Mouse (Mus musculus): ENCODE data around the gene Kcna2. TPM values are rescaled to one million over a fixed set of nuclear protein-coding genes. Genes with fewer than 3 reads are reported as not detected.

The Kcna2 gene
- polyA plus RNA-seq, 1 experiment from 2014 or later = 0.08 TPM

DNA sequence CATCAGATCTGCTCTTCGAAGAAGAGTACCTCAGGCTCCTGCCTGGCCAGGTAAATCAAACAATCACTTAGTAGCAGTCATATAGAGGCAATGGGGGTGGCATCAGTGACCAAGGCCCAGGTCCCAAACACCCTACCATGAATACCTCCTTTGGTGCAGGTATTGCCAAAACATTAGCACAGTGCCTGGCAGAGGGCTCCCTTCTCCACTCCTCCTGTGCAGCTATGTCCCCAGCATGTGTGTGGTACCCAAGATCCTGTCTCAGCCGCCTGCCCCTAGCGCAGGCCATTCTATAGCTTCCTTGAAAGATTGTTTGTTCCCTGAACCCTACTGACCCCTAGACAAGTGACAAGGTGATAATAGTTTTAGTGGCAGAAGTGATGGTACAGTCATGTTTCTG, 2.5 kb downstream of the Kcna2 start:
- Histone ChIP-seq H3K36me3 (no peaks in the 10 kb centered on the region), H3K27me3 (peaks cover 60% of the 10 kb centered on the region), H3K4me2 (no peak overlapping the region), H3K9me3 (replicated peaks) (no peaks in the 10 kb centered on the region), H3K27ac (no peak overlapping the region), H3K9ac (no peak overlapping the region), H3K4me1 (peaks cover 22% of the 10 kb centered on the region), H3K4me3 (replicated peaks) (no peak overlapping the region)
- WGBS = 77% methylated on average over 3 of the region's 3 CpGs
- no peak for ATAC-seq (replicated peaks; ENCODE audit: low FRiP score)

DNA sequence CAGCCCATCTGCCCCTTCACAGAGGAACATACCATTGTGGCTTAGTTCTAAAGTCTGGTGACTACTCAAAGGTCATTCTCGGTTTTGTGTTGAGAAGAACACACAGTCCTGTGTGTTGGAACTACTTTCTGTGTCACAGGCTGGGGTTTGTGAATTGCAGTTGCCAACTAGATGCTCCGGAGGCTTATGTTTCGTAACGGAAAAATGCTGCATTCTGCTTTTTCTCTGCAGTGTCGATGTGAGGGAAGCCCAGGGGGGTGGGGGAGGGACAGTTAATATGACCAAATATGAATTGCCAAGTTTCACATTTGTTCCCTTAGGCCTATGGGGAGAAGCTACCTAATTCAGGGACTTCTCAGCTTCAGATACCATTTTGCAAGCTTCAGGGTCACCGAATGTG, 5.0 kb downstream of the Kcna2 start:
- Histone ChIP-seq H3K9ac (no peak overlapping the region), H3K4me2 (no peak overlapping the region), H3K27me3 (peaks cover 35% of the 10 kb centered on the region), H3K4me1 (peaks cover 17% of the 10 kb centered on the region), H3K36me3 (no peaks in the 10 kb centered on the region), H3K27ac (no peak overlapping the region), H3K9me3 (replicated peaks) (no peaks in the 10 kb centered on the region), H3K4me3 (replicated peaks) (no peak overlapping the region)
- no peak for ATAC-seq (replicated peaks; ENCODE audit: low FRiP score)
- WGBS = 89% methylated on average over 6 of the region's 6 CpGs

DNA sequence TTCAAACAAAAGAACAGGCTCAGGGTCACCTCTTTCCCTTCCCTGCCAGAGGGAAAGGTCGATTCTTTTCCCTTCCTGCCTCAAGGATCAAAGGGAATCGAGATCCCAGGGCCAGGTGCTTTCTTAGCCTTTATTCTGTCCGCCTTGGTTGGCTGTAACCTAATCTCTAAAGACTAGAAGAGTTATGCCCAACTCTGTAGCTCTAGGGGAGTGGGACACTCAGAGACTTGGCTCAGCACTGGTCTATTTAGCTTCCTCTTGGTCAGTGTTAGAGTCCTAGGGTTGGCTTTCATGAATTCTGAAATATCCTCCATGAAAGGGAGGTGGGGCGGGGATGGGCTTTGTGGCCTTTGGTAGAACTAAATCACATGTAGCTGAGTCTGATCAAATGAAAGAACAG, 11.6 kb downstream of the Kcna2 start:
- H3K36me3 ChIP-seq = no peaks in the 10 kb centered on the region
- H3K27ac ChIP-seq = 0 out of 2 replicates have a peak overlapping the region, but pooled peaks have one; percentile 30
- no peak overlapping the region for H3K9ac ChIP-seq
- no peak overlapping the region for H3K4me2 ChIP-seq
- no peaks in the 10 kb centered on the region for H3K9me3 ChIP-seq (replicated peaks)
- peak; percentile 61; the same call in 1 of the 2 replicates for ATAC-seq (replicated peaks; ENCODE audit: low FRiP score)
- WGBS = 34% methylated on average over 4 of the region's 4 CpGs
- H3K27me3 ChIP-seq = no peaks in the 10 kb centered on the region
- peaks cover 23% of the 10 kb centered on the region for H3K4me1 ChIP-seq
- no peak overlapping the region for H3K4me3 ChIP-seq (replicated peaks)

DNA sequence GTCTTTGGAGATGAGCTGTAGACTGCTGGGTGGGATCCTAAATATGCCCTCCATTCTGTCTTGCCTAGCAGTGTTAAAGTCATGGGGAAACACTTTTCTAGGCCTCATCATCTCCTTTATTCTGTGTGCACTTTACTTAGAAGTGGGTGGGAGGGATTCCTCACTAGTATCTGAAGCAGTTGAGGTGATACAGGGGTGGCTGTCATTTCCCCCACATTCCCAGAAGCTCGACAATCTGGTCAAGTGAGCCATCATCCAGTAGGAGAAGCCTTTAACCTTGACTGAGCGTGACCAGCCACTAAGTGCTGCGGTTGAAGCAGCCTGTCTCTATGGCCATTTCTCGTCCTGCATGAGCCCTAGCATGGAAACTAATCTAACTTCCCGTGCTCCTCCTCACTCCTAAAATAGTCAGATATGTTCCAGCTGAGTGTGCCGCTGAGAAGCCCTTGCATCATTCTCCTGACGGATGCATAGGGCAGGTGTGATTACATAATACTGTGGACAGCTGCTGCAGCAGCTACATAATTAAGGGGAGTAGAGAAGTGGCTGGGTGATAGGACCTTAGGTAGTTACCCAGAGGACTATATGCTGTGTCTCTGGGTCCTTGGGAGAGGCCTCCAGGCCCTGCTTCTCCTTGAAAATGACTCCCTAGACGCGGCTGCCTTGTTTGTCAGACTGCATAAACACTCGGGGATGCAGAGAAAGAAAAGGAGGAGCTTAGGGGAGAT, 12.2 kb downstream of the Kcna2 start:
- Histone ChIP-seq H3K9me3 (replicated peaks) (no peaks in the 10 kb centered on the region), H3K27ac (0 out of 2 replicates have a peak overlapping the region, but pooled peaks have one; percentile 30), H3K9ac (no peak overlapping the region), H3K4me3 (replicated peaks) (no peak overlapping the region), H3K27me3 (no peaks in the 10 kb centered on the region), H3K4me2 (no peak overlapping the region), H3K36me3 (no peaks in the 10 kb centered on the region), H3K4me1 (peaks cover 23% of the 10 kb centered on the region)
- 0 out of 2 replicates have a peak, but pooled peaks have one; percentile 16 for ATAC-seq (replicated peaks; ENCODE audit: low FRiP score)
- 43% methylated on average over 10 of the region's 10 CpGs for WGBS

DNA sequence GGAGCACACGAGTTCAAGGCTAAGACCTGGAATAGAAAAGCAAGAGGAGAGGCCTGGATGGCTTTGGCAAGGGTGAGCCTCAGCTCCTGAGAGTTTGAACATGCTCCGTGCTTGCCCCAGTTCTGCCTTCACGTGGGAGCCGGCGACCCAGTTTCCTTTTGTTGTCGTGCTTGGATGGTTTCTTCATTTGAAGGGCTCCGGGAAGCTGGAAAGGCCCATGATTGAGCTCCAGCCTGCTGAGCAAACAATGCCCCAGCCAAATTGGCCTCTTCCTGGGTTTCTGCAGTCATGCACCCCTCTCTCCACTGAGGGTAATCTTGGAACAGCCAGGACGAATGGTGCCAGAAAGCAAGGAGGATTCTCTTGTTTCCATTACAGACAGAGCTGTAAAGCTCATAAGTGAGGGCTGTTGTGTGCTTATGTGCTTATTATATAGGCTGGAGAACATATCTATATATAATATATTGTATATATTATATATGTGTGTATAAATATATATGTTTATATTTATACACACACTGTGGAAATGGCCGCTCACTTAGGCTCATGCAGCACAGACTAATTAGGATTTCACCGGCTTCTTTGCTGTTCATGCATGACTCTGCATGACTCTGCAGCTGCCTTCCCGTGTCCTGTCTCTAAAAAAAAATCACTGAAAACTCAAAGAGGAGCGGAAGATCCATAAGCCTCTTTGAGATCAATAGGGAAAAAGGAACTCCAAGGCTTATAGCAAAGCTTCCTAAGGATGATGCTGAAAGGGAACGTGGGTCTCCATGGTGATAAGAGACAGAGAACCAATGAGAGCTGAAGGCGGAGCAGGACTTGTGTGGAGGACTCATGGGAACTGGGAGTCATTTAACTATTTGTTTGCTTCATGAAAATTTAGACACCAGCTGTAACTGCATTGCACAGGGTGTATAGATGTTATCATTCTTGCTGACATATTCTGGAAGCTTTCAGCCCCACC, 13.1 kb downstream of the Kcna2 start:
- WGBS = 34% methylated on average over 14 of the region's 14 CpGs
- 0 out of 2 replicates have a peak overlapping the region, but pooled peaks have one; percentile 30 for H3K27ac ChIP-seq
- peak; percentile 42; the same call in 1 of the 2 replicates for ATAC-seq (replicated peaks; ENCODE audit: low FRiP score)

DNA sequence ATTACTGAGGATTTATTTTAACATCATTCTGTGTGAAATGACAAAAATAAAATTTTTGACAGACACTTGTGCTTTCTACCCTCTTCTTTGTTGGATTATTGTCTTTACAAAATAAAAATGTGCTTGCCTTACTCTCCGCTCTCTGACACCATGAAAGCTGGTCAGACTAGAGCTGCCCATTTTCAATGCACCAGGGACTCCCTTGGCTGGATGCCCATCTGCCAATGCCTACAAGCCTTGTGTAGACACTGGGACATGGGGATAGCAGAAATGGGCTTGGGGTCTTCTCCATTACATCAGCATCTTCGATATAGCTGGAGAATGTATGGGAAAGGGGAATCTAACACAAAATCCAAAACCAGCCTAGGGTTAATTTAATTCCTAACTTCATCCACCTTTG, 14.0 kb downstream of the Kcna2 start:
- ATAC-seq (replicated peaks; ENCODE audit: low FRiP score) = no peak
- no peak overlapping the region for H3K4me2 ChIP-seq
- no peaks in the 10 kb centered on the region for H3K36me3 ChIP-seq
- no peaks in the 10 kb centered on the region for H3K9me3 ChIP-seq (replicated peaks)
- 86% methylated on average over 2 of the region's 2 CpGs for WGBS
- no peak overlapping the region for H3K9ac ChIP-seq
- no peak overlapping the region for H3K27ac ChIP-seq
- peaks cover 23% of the 10 kb centered on the region for H3K4me1 ChIP-seq
- no peaks in the 10 kb centered on the region for H3K27me3 ChIP-seq
- H3K4me3 ChIP-seq (replicated peaks) = no peak overlapping the region

More for the DNA sequence above, 13.1 kb downstream of the Kcna2 start:
- Histone ChIP-seq H3K9ac (no peak overlapping the region), H3K4me3 (replicated peaks) (no peak overlapping the region), H3K9me3 (replicated peaks) (no peaks in the 10 kb centered on the region), H3K27me3 (no peaks in the 10 kb centered on the region), H3K4me2 (no peak overlapping the region), H3K4me1 (peaks cover 23% of the 10 kb centered on the region), H3K36me3 (no peaks in the 10 kb centered on the region)

DNA sequence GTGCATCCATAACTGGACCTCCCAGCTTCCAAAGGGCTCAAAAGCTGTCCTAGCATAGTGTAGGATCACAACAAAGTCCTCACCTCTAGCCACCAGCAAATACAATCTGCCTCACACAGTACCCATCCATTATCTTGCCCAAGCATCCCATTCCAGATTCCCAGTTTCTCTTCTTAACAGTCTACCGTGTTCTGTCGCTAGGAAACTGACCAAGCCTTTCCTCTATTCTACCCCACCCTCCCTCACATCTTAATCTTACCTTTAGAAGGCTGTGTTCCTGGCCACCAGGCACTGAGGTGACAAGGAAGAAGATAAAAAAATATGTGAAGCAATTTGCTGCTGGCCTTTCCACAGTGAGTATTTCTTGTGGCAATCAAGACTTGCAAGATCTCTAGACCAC, 14.8 kb downstream of the Kcna2 start:
- H3K4me2 ChIP-seq = no peak overlapping the region
- H3K27me3 ChIP-seq = no peaks in the 10 kb centered on the region
- no peak overlapping the region for H3K9ac ChIP-seq
- H3K27ac ChIP-seq = no peak overlapping the region
- no peaks in the 10 kb centered on the region for H3K9me3 ChIP-seq (replicated peaks)
- no peak for ATAC-seq (replicated peaks; ENCODE audit: low FRiP score)
- H3K36me3 ChIP-seq = no peaks in the 10 kb centered on the region
- no peak overlapping the region for H3K4me3 ChIP-seq (replicated peaks)
- H3K4me1 ChIP-seq = peaks cover 23% of the 10 kb centered on the region
- 73% methylated on average over 2 of the region's 2 CpGs for WGBS

DNA sequence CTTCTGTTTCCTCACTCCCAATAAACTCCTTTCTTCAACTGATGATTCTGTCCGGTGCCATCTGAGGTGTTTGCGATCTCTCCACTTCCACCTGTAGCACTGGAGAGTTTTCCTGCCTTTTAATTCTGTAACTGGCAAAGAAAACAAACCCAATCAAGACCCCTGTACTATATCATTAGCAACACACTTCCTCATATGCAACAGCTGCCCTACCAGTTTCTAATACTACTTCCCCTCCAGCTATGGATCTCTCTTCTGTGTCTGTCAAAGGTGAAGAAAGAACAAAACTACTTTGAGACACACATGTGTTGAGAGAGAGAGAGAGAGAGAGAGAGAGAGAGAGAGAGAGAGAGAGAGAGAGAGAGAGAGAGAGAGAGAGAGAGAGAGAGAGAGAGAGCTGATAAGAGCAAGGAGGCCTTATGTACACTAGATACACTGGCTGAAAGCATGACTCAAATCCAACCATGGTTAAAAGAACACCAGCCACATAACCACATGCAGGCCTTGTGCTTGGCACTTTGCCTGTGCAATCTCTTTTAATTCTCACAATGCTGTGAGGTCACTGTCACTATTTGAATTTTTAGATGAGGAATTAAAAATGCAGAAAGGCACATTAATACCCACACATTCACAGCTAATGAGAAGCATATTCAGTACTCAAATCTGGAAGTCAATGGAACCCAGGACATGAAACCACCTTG, 19.1 kb downstream of the Kcna2 start:
- ATAC-seq (replicated peaks; ENCODE audit: low FRiP score) = no peak
- Histone ChIP-seq H3K36me3 (no peaks in the 10 kb centered on the region), H3K9ac (no peak overlapping the region), H3K4me2 (no peak overlapping the region), H3K27ac (no peak overlapping the region), H3K9me3 (replicated peaks) (no peaks in the 10 kb centered on the region), H3K27me3 (no peaks in the 10 kb centered on the region), H3K4me1 (no peaks in the 10 kb centered on the region), H3K4me3 (replicated peaks) (no peak overlapping the region)
- WGBS = 88% methylated on average over 2 of the region's 2 CpGs

DNA sequence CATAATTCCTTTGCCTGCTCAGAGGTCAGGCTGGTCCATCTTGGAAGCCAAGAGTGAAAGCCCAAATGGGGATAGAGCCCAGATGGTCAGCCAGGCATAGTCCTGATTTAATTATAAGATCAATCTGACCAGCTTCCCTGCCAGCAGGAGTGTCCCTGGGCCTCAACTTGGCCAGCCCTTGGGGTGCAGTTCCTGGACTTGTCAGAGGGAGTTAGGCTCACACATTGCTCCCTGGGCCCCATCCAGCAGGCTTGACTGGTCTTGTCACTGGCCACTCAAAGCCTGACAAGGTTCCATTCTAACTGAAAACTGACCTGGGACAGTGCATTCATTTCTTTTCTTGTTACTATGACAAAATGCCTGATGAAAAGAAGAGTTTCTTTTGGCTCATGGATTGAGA, 21.4 kb downstream of the Kcna2 start:
- Histone ChIP-seq H3K4me1 (no peaks in the 10 kb centered on the region), H3K27ac (no peak overlapping the region), H3K36me3 (no peaks in the 10 kb centered on the region), H3K9ac (no peak overlapping the region), H3K4me3 (replicated peaks) (no peak overlapping the region), H3K9me3 (replicated peaks) (no peaks in the 10 kb centered on the region), H3K27me3 (no peaks in the 10 kb centered on the region), H3K4me2 (no peak overlapping the region)
- ATAC-seq (replicated peaks; ENCODE audit: low FRiP score) = no peak

DNA sequence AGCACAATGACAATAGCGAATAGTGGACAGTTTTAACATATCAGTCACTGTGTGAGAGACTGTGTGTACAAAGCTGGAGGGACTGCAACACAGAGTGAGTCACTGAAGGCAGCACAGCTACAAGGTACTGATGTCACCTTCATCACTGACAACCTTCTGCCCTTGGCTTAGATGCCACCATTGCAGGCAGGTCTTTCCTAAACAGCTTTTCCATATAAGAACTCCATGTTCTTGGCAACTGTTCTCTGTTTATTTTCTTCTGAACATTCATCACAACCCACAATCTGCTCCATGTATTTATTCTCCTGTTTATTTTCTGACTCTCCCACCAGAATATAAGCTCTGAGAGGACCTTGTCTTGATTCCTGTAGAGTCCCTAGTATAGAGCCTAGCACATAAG, 26.7 kb downstream of the Kcna2 start:
- Histone ChIP-seq H3K9ac (no peak overlapping the region), H3K4me3 (replicated peaks) (no peak overlapping the region), H3K36me3 (no peaks in the 10 kb centered on the region), H3K9me3 (replicated peaks) (no peaks in the 10 kb centered on the region), H3K27ac (no peak overlapping the region), H3K4me2 (no peak overlapping the region), H3K4me1 (no peaks in the 10 kb centered on the region), H3K27me3 (no peaks in the 10 kb centered on the region)
- ATAC-seq (replicated peaks; ENCODE audit: low FRiP score) = no peak
- WGBS = 92% methylated on average over 1 of the region's 1 CpGs

DNA sequence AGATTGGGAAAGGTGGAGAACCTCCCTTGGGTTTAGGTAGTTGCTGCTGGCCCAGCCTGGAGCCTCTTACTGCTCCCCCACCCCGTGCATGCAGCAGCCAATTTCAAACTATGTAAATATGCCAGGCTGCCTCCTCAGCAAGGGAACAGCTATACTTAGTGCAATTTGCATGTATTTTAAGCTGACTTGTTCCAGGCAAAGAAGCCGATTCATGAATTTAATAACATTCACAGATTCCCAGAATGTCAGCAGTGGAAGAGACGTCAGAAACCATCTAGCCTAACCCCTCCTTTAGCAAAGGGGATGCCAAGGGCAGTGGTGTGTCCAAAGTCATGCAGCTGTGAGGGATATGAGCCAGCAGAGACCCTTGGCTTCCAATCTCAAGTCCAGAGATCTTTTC, 27.5 kb downstream of the Kcna2 start:
- Histone ChIP-seq H3K9me3 (replicated peaks) (no peaks in the 10 kb centered on the region), H3K36me3 (no peaks in the 10 kb centered on the region), H3K4me2 (no peak overlapping the region), H3K27ac (no peak overlapping the region), H3K4me3 (replicated peaks) (no peak overlapping the region), H3K27me3 (no peaks in the 10 kb centered on the region), H3K9ac (no peak overlapping the region), H3K4me1 (no peaks in the 10 kb centered on the region)
- no peak for ATAC-seq (replicated peaks; ENCODE audit: low FRiP score)
- WGBS = 62% methylated on average over 3 of the region's 3 CpGs

DNA sequence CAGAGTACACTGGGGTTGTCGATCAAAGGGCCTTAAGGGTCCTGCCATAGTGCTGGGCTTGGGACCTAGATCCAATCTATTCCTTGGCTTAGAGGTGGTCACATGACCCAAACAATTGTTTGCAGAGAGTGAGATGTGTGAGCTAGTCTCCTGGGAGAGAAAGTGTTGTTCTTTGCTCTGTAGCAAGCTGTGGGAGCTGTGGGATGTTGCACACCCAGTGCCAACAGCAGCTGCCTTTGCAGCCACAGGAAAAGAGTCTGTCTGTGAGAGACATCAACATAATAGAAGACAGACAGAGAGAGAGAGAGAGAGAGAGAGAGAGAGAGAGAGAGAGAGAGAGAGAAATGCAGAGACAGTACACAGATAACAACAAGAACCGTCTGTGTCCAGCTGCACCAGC, 28.3 kb downstream of the Kcna2 start:
- Histone ChIP-seq H3K9me3 (replicated peaks) (no peaks in the 10 kb centered on the region), H3K4me1 (no peaks in the 10 kb centered on the region), H3K27ac (no peak overlapping the region), H3K27me3 (no peaks in the 10 kb centered on the region), H3K4me2 (no peak overlapping the region), H3K36me3 (no peaks in the 10 kb centered on the region), H3K9ac (no peak overlapping the region), H3K4me3 (replicated peaks) (no peak overlapping the region)
- WGBS = 57% methylated on average over 2 of the region's 2 CpGs
- ATAC-seq (replicated peaks; ENCODE audit: low FRiP score) = no peak
